ENCODE assay signal across 20 mouse cellular contexts in the genomic region with DNA sequence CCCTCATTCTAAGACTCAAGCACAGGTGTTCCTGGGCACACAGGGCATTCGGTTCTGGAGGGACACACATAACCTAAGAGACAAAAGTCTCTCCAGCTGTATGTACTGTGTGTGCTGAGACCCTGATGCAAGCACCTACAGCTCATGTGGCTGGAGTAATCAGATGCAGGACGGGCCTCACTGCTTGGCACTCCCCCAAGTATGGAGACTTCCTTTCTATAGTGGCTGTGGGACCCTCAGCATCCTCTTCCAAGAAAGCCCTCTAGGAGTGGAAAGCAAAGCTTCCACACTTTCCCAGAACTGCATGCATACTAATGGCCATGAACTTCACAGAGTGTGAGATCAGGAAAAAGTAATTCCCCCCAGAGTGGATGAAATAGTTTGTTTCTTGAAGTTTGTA.
DNase-seq lines count a peak whose midpoint lies in the region; ATAC-seq and TF ChIP-seq lines count a peak whose summit lies in the region.
"Had no signal": no experiment of that assay in that cellular context is flagged by ENCODE, and none has a peak within 500 bp of the region (broad histone marks: within the 10 kb centered on the region; RNA-seq: fewer than 3 reads in every experiment).

No protein-coding gene starts in this region.

- H3K4me3 ChIP-seq in lung, embryonic 14.5 days (ENCODE audit: low read depth, low read length) = no peak overlapping the region
- H3K4me3 ChIP-seq in hindbrain, embryonic 10.5 days = peak overlapping the region; percentile 53
- peak overlapping the region; percentile 25 for H3K4me3 ChIP-seq in midbrain, embryonic 11.5 days (ENCODE audit: low read depth, low read length)
- H3K4me3 ChIP-seq in neural tube, embryonic 14.5 days (ENCODE audit: low read depth, low read length) = no peak overlapping the region
- H3K4me3 ChIP-seq: limb, embryonic 10.5 days had no signal

- H3K9me3 ChIP-seq in lung, embryonic 14.5 days (ENCODE audit: low read depth, low read length) = no peaks in the 10 kb centered on the region
- no peaks in the 10 kb centered on the region for H3K9me3 ChIP-seq in hindbrain, embryonic 10.5 days
- no peaks in the 10 kb centered on the region for H3K9me3 ChIP-seq in midbrain, embryonic 11.5 days (ENCODE audit: control insufficient read depth, low read length)
- H3K9me3 ChIP-seq in neural tube, embryonic 14.5 days (ENCODE audit: control insufficient read depth, low read length) = no peaks in the 10 kb centered on the region
- H3K9me3 ChIP-seq: limb, embryonic 10.5 days had no signal

- H3K4me1 ChIP-seq in lung, embryonic 14.5 days (ENCODE audit: insufficient read depth) = no peaks in the 10 kb centered on the region
- H3K4me1 ChIP-seq in hindbrain, embryonic 10.5 days (replicated peaks) = peaks cover 68% of the 10 kb centered on the region
- peaks cover 50% of the 10 kb centered on the region for H3K4me1 ChIP-seq in midbrain, embryonic 11.5 days (ENCODE audit: control insufficient read depth, insufficient read depth, low read length)
- H3K4me1 ChIP-seq in neural tube, embryonic 14.5 days (ENCODE audit: control insufficient read depth, insufficient read depth, low read length) = peaks cover 53% of the 10 kb centered on the region

- H3K27ac ChIP-seq in lung, embryonic 14.5 days (ENCODE audit: low read depth) = no peak overlapping the region
- peak overlapping the region; percentile 99 for H3K27ac ChIP-seq in hindbrain, embryonic 10.5 days
- peak overlapping the region; percentile 99; the same call in 1 of the 2 replicates for H3K27ac ChIP-seq in midbrain, embryonic 11.5 days (ENCODE audit: low read depth, low read length)
- peak overlapping the region; percentile 28; the same call in 1 of the 2 replicates for H3K27ac ChIP-seq in neural tube, embryonic 14.5 days (ENCODE audit: low read depth, low read length)
- H3K27ac ChIP-seq: limb, embryonic 10.5 days; liver, embryonic 14.5 days; stomach, postnatal 0 days had no signal

- 40% methylated on average over 2 of the region's 2 CpGs for WGBS in lung, embryonic 14.5 days
- 69% methylated on average over 2 of the region's 2 CpGs for WGBS in hindbrain, embryonic 10.5 days
- 49% methylated on average over 2 of the region's 2 CpGs for WGBS in midbrain, embryonic 11.5 days
- 44% methylated on average over 2 of the region's 2 CpGs for WGBS in neural tube, embryonic 14.5 days

- no peak for DNase-seq in lung, embryonic 14.5 days
- no peak for DNase-seq in lung, postnatal 36 days
- DNase-seq in hindbrain, embryonic 10.5 days (ENCODE audit: low spot score) = no peak
- DNase-seq in midbrain, embryonic 11.5 days (ENCODE audit: low spot score, missing footprints) = no peak
- no peak for DNase-seq in heart, postnatal 14 days
- no peak for DNase-seq in urinary bladder, postnatal 4 days (ENCODE audit: low spot score in 2 of 2)
- DNase-seq in right cerebral cortex, postnatal 14 days = no peak
- DNase-seq: cerebellum, adult 11 months; heart, postnatal 36 days; kidney, adult 11 months; kidney, postnatal 25 days; layer of hippocampus, postnatal 36 days; lung, postnatal 10 days had no signal

- intact Hi-C loops in heart, postnatal 14 days (cut with DNase I) = no loop called here

- H3K9ac ChIP-seq in lung, embryonic 14.5 days = no peak overlapping the region
- peak overlapping the region; percentile 83 for H3K9ac ChIP-seq in midbrain, embryonic 11.5 days (ENCODE audit: low read length)
- no peak overlapping the region for H3K9ac ChIP-seq in neural tube, embryonic 14.5 days (replicated peaks; ENCODE audit: low read depth, low read length)
- H3K9ac ChIP-seq: liver, embryonic 14.5 days had no signal

- no peaks in the 10 kb centered on the region for H3K36me3 ChIP-seq in lung, embryonic 14.5 days (ENCODE audit: insufficient read depth)
- H3K36me3 ChIP-seq in hindbrain, embryonic 10.5 days = peaks cover 34% of the 10 kb centered on the region
- H3K36me3 ChIP-seq in midbrain, embryonic 11.5 days (ENCODE audit: control insufficient read depth, insufficient read depth, low read length) = no peaks in the 10 kb centered on the region
- no peaks in the 10 kb centered on the region for H3K36me3 ChIP-seq in neural tube, embryonic 14.5 days (ENCODE audit: control insufficient read depth, insufficient read depth, low read length)
- H3K36me3 ChIP-seq: limb, embryonic 10.5 days had no signal

- ATAC-seq in lung, embryonic 14.5 days (ENCODE audit: insufficient read depth) = peak; percentile 9
- no peak for ATAC-seq in midbrain, embryonic 11.5 days (ENCODE audit: low FRiP score)
- ATAC-seq in neural tube, embryonic 14.5 days (ENCODE audit: low read depth) = no peak
- ATAC-seq: activated CD4-positive, CD25-positive, alpha-beta regulatory T cell, adult 4 months had no signal

- no peaks in the 10 kb centered on the region for H3K27me3 ChIP-seq in lung, embryonic 14.5 days (ENCODE audit: insufficient read depth, low read length)
- no peaks in the 10 kb centered on the region for H3K27me3 ChIP-seq in hindbrain, embryonic 10.5 days (ENCODE audit: insufficient read depth, poor library complexity, severe bottlenecking)
- no peaks in the 10 kb centered on the region for H3K27me3 ChIP-seq in midbrain, embryonic 11.5 days (ENCODE audit: control insufficient read depth, insufficient read depth, low read length)
- H3K27me3 ChIP-seq in neural tube, embryonic 14.5 days (ENCODE audit: control insufficient read depth, insufficient read depth, low read length) = no peaks in the 10 kb centered on the region
- H3K27me3 ChIP-seq: CH12.LX had no signal

- no peak overlapping the region for H3K4me2 ChIP-seq in lung, embryonic 14.5 days
- peak overlapping the region; percentile 74 for H3K4me2 ChIP-seq in midbrain, embryonic 11.5 days
- peak overlapping the region; percentile 46 for H3K4me2 ChIP-seq in neural tube, embryonic 14.5 days (ENCODE audit: low read depth, low read length)
- H3K4me2 ChIP-seq: heart, embryonic 11.5 days had no signal

- TF ChIP-seq CTCF in lung, embryonic 14.5 days (IDR thresholded peaks at IDR 0.05; ENCODE audit: low read depth) = no peak

Comparison
In these comparisons a context has a peak if more than half of its experiments do, and no peak if none do; other contexts are left out.
1. H3K4me3 ChIP-seq: peak in hindbrain, embryonic 10.5 days (single experiment) and midbrain, embryonic 11.5 days (single experiment); none in lung, embryonic 14.5 days (single experiment) and neural tube, embryonic 14.5 days (single experiment).